Mouse (Mus musculus): ENCODE results near the gene S100a3.

S100a3 gene

DNA sequence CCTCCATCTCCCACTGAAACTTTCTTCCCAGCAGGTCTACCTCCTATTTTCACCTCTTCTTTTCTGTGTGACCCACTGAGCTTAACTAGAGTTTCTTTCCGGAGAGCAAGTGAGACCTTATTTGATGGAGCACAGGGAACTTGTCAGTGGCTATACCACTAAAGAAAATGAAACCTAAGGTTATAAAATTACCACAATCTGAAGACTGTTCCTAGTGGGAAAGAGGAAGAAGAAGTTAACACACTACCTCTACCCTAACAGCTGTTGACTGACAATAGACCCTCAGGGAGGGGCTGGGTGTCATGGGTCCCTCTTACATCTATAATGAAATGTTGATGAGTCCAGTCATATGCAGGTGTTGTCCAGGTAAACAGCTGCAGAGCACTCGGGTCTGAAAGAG lies 71.6 kb downstream of the S100a3 start:
- DNase-seq: no peak

DNA sequence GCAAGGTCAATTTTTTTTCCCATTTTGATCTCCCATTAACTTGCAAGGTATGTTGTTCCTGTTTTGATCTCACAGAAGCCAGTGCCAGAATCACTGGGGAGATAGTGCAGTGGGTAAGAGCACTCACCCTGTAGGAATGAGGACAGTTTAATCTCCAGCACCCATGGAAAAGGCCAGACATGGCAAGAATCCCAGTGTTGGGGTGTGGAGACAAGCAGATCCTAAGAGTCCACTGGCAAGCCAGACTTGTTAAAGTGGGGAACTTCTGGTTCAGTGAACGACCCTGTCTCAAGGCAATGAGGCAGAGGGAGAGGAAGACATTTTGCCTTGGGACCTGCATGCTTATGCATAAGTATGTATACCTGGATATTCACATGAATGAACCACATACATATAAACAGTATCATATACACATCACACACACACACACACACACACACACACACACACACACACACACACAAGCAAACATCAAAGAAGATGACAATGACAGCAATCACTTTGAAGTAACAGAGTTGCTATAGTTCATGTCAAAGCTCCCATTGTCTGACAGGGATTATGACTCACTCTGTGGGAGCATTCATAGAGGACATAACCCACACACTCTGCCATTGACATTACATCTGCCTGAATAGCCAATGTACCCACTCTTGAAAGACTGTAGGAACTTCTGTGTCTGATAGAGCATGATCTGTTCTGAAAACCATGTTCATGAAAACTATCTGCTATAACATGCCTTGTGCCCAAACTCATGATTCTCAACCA lies 78.3 kb downstream of the S100a3 start:
- no peak for DNase-seq

DNA sequence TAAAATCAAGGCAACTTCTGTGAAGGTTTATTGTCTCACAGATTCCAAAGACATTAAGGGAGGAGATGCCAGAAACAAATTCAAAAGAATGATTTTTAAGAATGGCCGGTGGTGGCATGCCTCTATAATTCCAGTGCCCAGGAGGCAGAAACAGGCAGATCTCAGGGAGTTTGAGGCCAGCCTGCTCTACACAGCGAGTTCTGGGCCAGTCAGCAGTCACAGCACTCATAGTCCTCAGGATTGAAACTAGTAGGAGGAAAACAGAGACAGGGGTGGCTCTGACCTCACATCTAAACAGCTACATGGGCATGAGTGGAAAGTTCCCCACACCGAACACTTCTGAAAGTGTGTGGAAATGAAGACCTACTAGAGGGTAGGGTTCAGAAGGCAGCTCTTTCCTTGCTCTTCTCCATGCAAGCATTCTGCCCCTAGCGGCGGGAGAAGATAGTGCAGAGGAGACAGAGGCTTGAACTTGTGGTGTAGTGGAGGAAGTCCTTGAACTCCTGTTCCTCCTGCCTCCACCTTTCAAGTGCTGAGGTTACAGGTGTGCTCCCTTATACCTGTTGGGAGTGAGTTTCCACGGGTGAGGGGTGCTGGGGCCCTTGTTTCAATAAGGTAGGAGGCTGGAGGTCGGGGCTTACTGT lies 79.3 kb downstream of the S100a3 start:
- no peak for DNase-seq

DNA sequence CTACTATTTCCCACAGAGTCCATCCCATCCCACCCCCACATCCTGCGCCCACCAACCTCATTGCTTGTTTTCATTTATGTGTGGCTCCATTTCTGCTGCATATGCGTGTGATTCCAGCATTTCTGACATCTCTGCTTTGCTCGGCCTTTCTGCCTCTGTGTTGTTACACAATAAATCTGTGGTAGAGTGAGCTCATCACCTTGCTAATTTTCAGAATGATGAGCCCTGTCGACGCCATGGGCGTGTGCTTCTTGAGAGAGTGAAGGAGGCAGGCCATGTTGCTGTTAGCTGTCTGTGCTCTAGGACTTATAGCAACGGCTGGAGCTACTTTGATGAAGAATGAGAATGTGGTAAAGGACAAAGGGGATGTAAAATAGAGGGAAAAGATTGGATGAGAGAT lies 80.6 kb downstream of the S100a3 start:
- no peak for DNase-seq

DNA sequence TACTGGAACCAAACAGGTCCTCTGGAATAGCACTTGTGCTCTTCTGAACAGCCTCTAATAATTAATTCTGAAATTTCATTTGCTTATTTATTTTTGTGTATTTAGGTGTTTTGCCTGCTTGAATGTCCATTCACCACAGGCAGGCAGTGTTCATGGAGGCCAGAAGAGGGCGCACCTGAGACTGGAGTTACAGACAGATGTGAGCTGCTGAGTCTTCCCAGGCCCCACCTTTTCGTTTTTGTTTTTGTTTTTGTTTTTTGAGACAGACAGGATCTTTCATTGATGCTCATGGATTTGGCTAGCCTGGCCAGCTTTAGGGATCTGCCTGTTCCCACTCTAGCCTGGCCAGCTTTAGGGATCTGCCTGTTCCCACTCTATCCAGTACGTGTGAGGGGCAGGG lies 83.8 kb downstream of the S100a3 start:
- DNase-seq: no peak

DNA sequence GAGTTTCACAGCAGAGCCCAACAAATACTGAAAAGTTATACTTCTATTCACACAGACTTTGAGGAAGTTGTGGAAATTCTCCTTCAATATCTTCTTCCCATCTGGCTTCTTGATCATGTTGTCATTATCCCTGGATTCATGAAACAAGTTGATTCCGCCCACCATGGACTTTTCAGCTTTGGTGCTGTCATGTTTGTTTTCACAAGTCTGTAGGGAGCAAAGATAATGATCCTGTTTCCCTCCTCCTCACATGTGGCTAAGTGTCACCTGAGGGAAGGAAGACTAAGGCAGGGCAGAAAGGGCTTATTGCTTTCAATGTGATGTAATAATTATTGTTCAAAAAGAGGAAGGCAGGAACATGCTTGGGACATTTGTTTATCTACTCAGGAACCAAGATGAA lies 86.9 kb downstream of the S100a3 start:
- DNase-seq: no peak

DNA sequence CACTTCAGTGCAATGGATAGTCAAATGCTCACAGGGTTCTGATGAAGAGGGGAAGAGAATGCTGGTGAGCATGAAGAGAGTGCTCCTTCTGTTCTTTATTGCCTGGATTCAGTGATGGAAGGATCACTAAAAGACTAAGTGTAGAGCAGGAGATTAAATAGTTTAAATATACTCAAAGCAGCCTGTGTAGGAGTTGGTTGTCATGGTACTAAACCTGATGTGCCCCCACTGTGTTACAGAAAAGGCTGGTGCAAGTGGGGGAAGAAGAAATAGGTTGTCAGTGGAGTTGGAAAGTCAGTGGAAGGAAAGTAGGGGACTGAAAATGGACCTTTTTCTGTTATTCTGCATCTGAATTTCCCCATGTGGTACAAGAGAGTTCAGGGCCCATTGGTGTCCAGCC lies 88.6 kb downstream of the S100a3 start:
- DNase-seq: no peak

DNA sequence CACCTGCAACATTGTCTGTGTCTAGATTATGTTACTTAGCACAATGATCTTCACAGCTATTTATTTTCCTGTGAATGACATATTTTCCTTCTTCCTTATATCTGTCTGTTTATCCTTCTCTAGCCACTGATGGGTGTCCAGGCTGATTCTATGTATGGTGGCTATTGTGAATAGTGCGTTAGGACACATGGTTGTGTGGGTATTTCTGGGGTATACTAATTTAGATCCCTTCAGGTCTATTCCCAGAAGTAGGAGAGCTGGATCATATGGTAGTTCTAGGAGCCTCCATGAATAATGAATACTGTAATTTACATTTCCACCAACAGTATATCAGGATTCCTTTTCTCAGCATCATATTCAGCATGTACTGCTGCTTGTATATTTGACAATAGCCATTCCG lies 89.5 kb downstream of the S100a3 start:
- DNase-seq: no peak
